Mouse (Mus musculus): Measurements from ENCODE around the gene Ppa2. TPM values are rescaled to one million over a fixed set of nuclear protein-coding genes. Genes with fewer than 3 reads are reported as not detected.

The Ppa2 gene
- total and polyA plus RNA-seq, 3 experiments: 38.1 to 145 (median 67.3) TPM

GRCm38 (mm10) chr3:133333267-133334170, 23.6 kb downstream of the Ppa2 start:
- no peak for ATAC-seq (ENCODE audit: extremely low read depth, insufficient number of reproducible peaks, low FRiP score, poor library complexity, severe bottlenecking)
- no peaks in the 10 kb centered on the region for H3K9me3 ChIP-seq (replicated peaks)
- no peak overlapping the region for H3K4me3 ChIP-seq (ENCODE audit: low read depth, low read length)
- TF ChIP-seq GATA2 (IDR thresholded peaks at IDR 0.05; ENCODE audit: borderline replicate concordance, low read depth, low read length) (no peak), POLR2AphosphoS5 (IDR thresholded peaks at IDR 0.05; ENCODE audit: insufficient replicate concordance, low read depth, low read length) (no peak), CTCF (IDR thresholded peaks at IDR 0.05; ENCODE audit: low read depth, low read length) (no peak), TAL1 (conservative IDR thresholded peaks at IDR 0.05; ENCODE audit: low read depth, low read length) (no peak)
- H3K4me1 ChIP-seq (ENCODE audit: insufficient read depth, low read depth, low read length): peaks cover 19% of the 10 kb centered on the region
- no peak for DNase-seq (ENCODE audit: low spot score)
- peaks cover 63% of the 10 kb centered on the region for H3K36me3 ChIP-seq (replicated peaks)
- no peaks in the 10 kb centered on the region for H3K27me3 ChIP-seq (ENCODE audit: insufficient read depth, low read length)

- Histone ChIP-seq H3K4me3 (ENCODE audit: low read depth, low read length) (no peak overlapping the region), H3K9me3 (replicated peaks) (no peaks in the 10 kb centered on the region), H3K36me3 (replicated peaks) (peaks cover 57% of the 10 kb centered on the region), H3K4me1 (ENCODE audit: insufficient read depth, low read depth, low read length) (peaks cover 29% of the 10 kb centered on the region), H3K27me3 (ENCODE audit: insufficient read depth, low read length) (no peaks in the 10 kb centered on the region)
- TF ChIP-seq GATA1 (IDR thresholded peaks at IDR 0.05; ENCODE audit: borderline replicate concordance, low read length) (no peak), GATA2 (IDR thresholded peaks at IDR 0.05; ENCODE audit: borderline replicate concordance, low read depth, low read length) (no peak), CTCF (IDR thresholded peaks at IDR 0.05; ENCODE audit: low read depth, low read length) (no peak), TAL1 (conservative IDR thresholded peaks at IDR 0.05; ENCODE audit: low read depth, low read length) (no peak), POLR2AphosphoS5 (IDR thresholded peaks at IDR 0.05; ENCODE audit: insufficient replicate concordance, low read depth, low read length) (no peak)
- DNase-seq (ENCODE audit: low spot score) (no peak), ATAC-seq (ENCODE audit: extremely low read depth, insufficient number of reproducible peaks, low FRiP score, poor library complexity, severe bottlenecking) (no peak)
Observed at GRCm38 (mm10) chr3:133334691-133335090, 24.8 kb downstream of the Ppa2 start.

- H3K4me1 ChIP-seq (ENCODE audit: insufficient read depth, low read depth, low read length): peaks cover 34% of the 10 kb centered on the region
- H3K27me3 ChIP-seq (ENCODE audit: insufficient read depth, low read length): no peaks in the 10 kb centered on the region
- no peak for DNase-seq (ENCODE audit: low spot score)
- ATAC-seq (ENCODE audit: extremely low read depth, insufficient number of reproducible peaks, low FRiP score, poor library complexity, severe bottlenecking): no peak
- H3K9me3 ChIP-seq (replicated peaks): no peaks in the 10 kb centered on the region
- peaks cover 58% of the 10 kb centered on the region for H3K36me3 ChIP-seq (replicated peaks)
- TF ChIP-seq GATA2 (IDR thresholded peaks at IDR 0.05; ENCODE audit: borderline replicate concordance, low read depth, low read length): no peak
- TF ChIP-seq GATA1 (IDR thresholded peaks at IDR 0.05; ENCODE audit: borderline replicate concordance, low read length): no peak
- no peak for TF ChIP-seq CTCF (IDR thresholded peaks at IDR 0.05; ENCODE audit: low read depth, low read length)
- no peak for TF ChIP-seq TAL1 (conservative IDR thresholded peaks at IDR 0.05; ENCODE audit: low read depth, low read length)
- TF ChIP-seq POLR2AphosphoS5 (IDR thresholded peaks at IDR 0.05; ENCODE audit: insufficient replicate concordance, low read depth, low read length): no peak
- H3K4me3 ChIP-seq (ENCODE audit: low read depth, low read length): no peak overlapping the region
Observed at GRCm38 (mm10) chr3:133335166-133335565, 25.3 kb downstream of the Ppa2 start.

- TF ChIP-seq CTCF (IDR thresholded peaks at IDR 0.05; ENCODE audit: low read depth, low read length) (peak; percentile 19; the same call in 1 of the 2 replicates), GATA2 (IDR thresholded peaks at IDR 0.05; ENCODE audit: borderline replicate concordance, low read depth, low read length) (no peak)
- H3K27me3 ChIP-seq (ENCODE audit: insufficient read depth, low read length): no peaks in the 10 kb centered on the region
- no peak for DNase-seq (ENCODE audit: low spot score)
- no peak overlapping the region for H3K4me3 ChIP-seq (ENCODE audit: low read depth, low read length)
- peaks cover 58% of the 10 kb centered on the region for H3K36me3 ChIP-seq (replicated peaks)
- no peak for ATAC-seq (ENCODE audit: extremely low read depth, insufficient number of reproducible peaks, low FRiP score, poor library complexity, severe bottlenecking)
- H3K4me1 ChIP-seq (ENCODE audit: insufficient read depth, low read depth, low read length): peaks cover 40% of the 10 kb centered on the region
- no peaks in the 10 kb centered on the region for H3K9me3 ChIP-seq (replicated peaks)
Observed at GRCm38 (mm10) chr3:133336400-133336799, 26.5 kb downstream of the Ppa2 start.

GRCm38 (mm10) chr3:133338851-133339356, 29.0 kb downstream of the Ppa2 start:
- TF ChIP-seq GATA2 (IDR thresholded peaks at IDR 0.05; ENCODE audit: borderline replicate concordance, low read depth, low read length) (no peak), TAL1 (conservative IDR thresholded peaks at IDR 0.05; ENCODE audit: low read depth, low read length) (no peak), GATA1 (IDR thresholded peaks at IDR 0.05; ENCODE audit: borderline replicate concordance, low read length) (no peak), CTCF (IDR thresholded peaks at IDR 0.05; ENCODE audit: low read depth, low read length) (no peak), POLR2AphosphoS5 (IDR thresholded peaks at IDR 0.05; ENCODE audit: insufficient replicate concordance, low read depth, low read length) (no peak)
- peaks cover 40% of the 10 kb centered on the region for H3K4me1 ChIP-seq (ENCODE audit: insufficient read depth, low read depth, low read length)

GRCm38 (mm10) chr3:133339411-133339823, 29.5 kb downstream of the Ppa2 start:
- TF ChIP-seq CTCF (IDR thresholded peaks at IDR 0.05; ENCODE audit: low read depth, low read length) (no peak), TAL1 (conservative IDR thresholded peaks at IDR 0.05; ENCODE audit: low read depth, low read length) (peak; percentile 96)
- peak; percentile 98 for ATAC-seq (ENCODE audit: extremely low read depth, insufficient number of reproducible peaks, low FRiP score, poor library complexity, severe bottlenecking)
- Histone ChIP-seq H3K9me3 (replicated peaks) (no peaks in the 10 kb centered on the region), H3K36me3 (replicated peaks) (peaks cover 46% of the 10 kb centered on the region), H3K4me1 (ENCODE audit: insufficient read depth, low read depth, low read length) (peaks cover 40% of the 10 kb centered on the region), H3K4me3 (ENCODE audit: low read depth, low read length) (peak overlapping the region; percentile 14; the same call in 1 of the 2 replicates), H3K27me3 (ENCODE audit: insufficient read depth, low read length) (no peaks in the 10 kb centered on the region)
- DNase-seq (ENCODE audit: low spot score): peak; percentile 69

More at GRCm38 (mm10) chr3:133338851-133339356, 29.0 kb downstream of the Ppa2 start:
- Histone ChIP-seq H3K36me3 (replicated peaks) (peaks cover 46% of the 10 kb centered on the region), H3K9me3 (replicated peaks) (no peaks in the 10 kb centered on the region), H3K4me3 (ENCODE audit: low read depth, low read length) (no peak overlapping the region; the same call in 1 of the 2 replicates), H3K27me3 (ENCODE audit: insufficient read depth, low read length) (no peaks in the 10 kb centered on the region)
- DNase-seq (ENCODE audit: low spot score) (no peak), ATAC-seq (ENCODE audit: extremely low read depth, insufficient number of reproducible peaks, low FRiP score, poor library complexity, severe bottlenecking) (no peak)

Data from G1E (cell line).